Mouse (Mus musculus) limb, embryonic 11.5 days (tissue): ENCODE measurements around the gene Gmnc. TPM values are rescaled to one million over a fixed set of nuclear protein-coding genes. Genes with fewer than 3 reads are reported as not detected.

Experiments
- ATAC-seq: fragments of 200-750 bp; cut with Nextera tagmentation; 2 replicates; pipeline ENCODE4 v1.8.0; 2017; ENCODE audit warnings: low read depth; ENCODE audit not compliant: insufficient number of reproducible peaks, low FRiP score, low TSS enrichment
- DNase-seq: peaks from one replicate; pipeline ENCODE4 v3.0.0-alpha.2; 2015; ENCODE audit warnings: low spot score
- H3K27ac ChIP-seq: fragments of 300-500 bp; sonication (generic); replicated peaks from 2 replicates; pipeline ENCODE4 v1.5.1; 2014; ENCODE audit warnings: low read depth, mild to moderate bottlenecking, low read length
- H3K27me3 ChIP-seq: fragments of 300-500 bp; sonication (generic); 2 replicates; pipeline ENCODE4 v1.6.1; 2014; ENCODE audit warnings: mild to moderate bottlenecking, low read length, mixed read lengths; ENCODE audit not compliant: control insufficient read depth, insufficient read depth
- H3K36me3 ChIP-seq: fragments of 300-500 bp; sonication (generic); 2 replicates; pipeline ENCODE4 v1.6.1; 2014; ENCODE audit warnings: mild to moderate bottlenecking, low read length, moderate library complexity, mixed read lengths; ENCODE audit not compliant: control insufficient read depth, insufficient read depth
- H3K4me1 ChIP-seq: fragments of 300-500 bp; sonication (generic); 2 replicates; pipeline ENCODE4 v1.6.1; 2014; ENCODE audit warnings: low read length, mixed read lengths; ENCODE audit not compliant: control insufficient read depth, insufficient read depth
- H3K4me2 ChIP-seq: fragments of 300-500 bp; sonication (generic); 2 replicates; pipeline ENCODE4 v1.6.1; 2014; ENCODE audit warnings: low read depth, mild to moderate bottlenecking, moderate library complexity; ENCODE audit not compliant: severe bottlenecking
- H3K4me3 ChIP-seq: fragments of 300-500 bp; sonication (generic); 2 replicates; pipeline ENCODE4 v1.5.1; 2014; ENCODE audit warnings: low read depth, low read length
- H3K9ac ChIP-seq: fragments of 300-500 bp; sonication (generic); 2 replicates; pipeline ENCODE4 v1.6.1; 2014; ENCODE audit warnings: mild to moderate bottlenecking, low read length
- H3K9me3 ChIP-seq: fragments of 300-500 bp; sonication (generic); 2 replicates; pipeline ENCODE4 v1.6.1; 2016; ENCODE audit warnings: low read length; ENCODE audit not compliant: control insufficient read depth
- WGBS: fragments of 180-500 bp; shearing (Covaris S2); extraction: QIAGEN DNeasy Blood & Tissue Kit; methylation state at CpG from one replicate; pipeline ENCODE4 v1.1.7; 2014; 5-methylcytosine and 5-hydroxymethylcytosine counted together
- polyA plus RNA-seq: library from polyadenylated mRNA; unstranded; fragments of >200 nt; fragmentation: Nextera tagmentation; extraction: Ambion mirVana; gene quantifications from 2 replicates; pipeline ENCODE4 v1.2.1, GENCODE M21; 2014

Gmnc gene
- polyA plus RNA-seq, 1 experiment from 2014 or later, result 0.13 TPM

- Histone ChIP-seq H3K4me3 (no peak overlapping the region), H3K4me1 (no peaks in the 10 kb centered on the region), H3K9ac (no peak overlapping the region), H3K27me3 (no peaks in the 10 kb centered on the region), H3K27ac (no peak overlapping the region), H3K36me3 (no peaks in the 10 kb centered on the region), H3K4me2 (no peak overlapping the region), H3K9me3 (no peaks in the 10 kb centered on the region)
- 24% methylated on average over 4 of the region's 4 CpGs for WGBS
- ATAC-seq (no peak), DNase-seq (no peak)
These were observed 90.0 kb downstream of the Gmnc start for GRCm38 (mm10) chr16:26901471-26901870.

GRCm38 (mm10) chr16:26886337-26886736 is 105.1 kb downstream of the Gmnc start:
- Histone ChIP-seq H3K4me2 (no peak overlapping the region), H3K4me1 (no peaks in the 10 kb centered on the region), H3K4me3 (no peak overlapping the region), H3K36me3 (no peaks in the 10 kb centered on the region), H3K9me3 (no peaks in the 10 kb centered on the region), H3K27me3 (no peaks in the 10 kb centered on the region), H3K27ac (no peak overlapping the region), H3K9ac (no peak overlapping the region)
- 67% methylated on average over 4 of the region's 4 CpGs for WGBS
- ATAC-seq (no peak), DNase-seq (no peak)

DNA sequence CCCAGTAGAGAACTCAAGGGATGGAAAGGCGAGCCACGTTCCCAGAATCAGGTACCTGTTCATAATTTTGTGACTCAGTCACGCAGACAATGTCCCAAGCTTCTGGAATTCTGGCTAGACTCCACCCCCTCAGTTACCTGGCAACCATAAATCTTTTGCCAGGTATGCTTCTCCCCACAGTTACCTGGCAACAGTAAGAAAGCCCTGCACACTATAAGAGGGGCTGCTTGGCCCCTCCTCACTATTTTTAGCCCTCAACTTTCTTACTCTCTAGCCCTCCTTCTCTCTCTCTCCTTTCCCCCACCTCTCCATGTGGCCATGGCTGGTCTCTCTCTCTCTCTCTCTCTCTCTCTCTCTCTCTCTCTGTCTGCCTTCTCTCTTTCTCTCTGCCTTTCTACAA is 114.6 kb downstream of the Gmnc start:
- Histone ChIP-seq H3K9ac (no peak overlapping the region), H3K4me2 (no peak overlapping the region), H3K9me3 (no peaks in the 10 kb centered on the region), H3K27me3 (no peaks in the 10 kb centered on the region), H3K36me3 (no peaks in the 10 kb centered on the region), H3K4me1 (no peaks in the 10 kb centered on the region), H3K4me3 (no peak overlapping the region), H3K27ac (no peak overlapping the region)
- WGBS, result 81% methylated on average over 3 of the region's 3 CpGs
- no peak for ATAC-seq
- no peak for DNase-seq
